ENCODE assay signal across 26 mouse cellular contexts in the genomic region with DNA sequence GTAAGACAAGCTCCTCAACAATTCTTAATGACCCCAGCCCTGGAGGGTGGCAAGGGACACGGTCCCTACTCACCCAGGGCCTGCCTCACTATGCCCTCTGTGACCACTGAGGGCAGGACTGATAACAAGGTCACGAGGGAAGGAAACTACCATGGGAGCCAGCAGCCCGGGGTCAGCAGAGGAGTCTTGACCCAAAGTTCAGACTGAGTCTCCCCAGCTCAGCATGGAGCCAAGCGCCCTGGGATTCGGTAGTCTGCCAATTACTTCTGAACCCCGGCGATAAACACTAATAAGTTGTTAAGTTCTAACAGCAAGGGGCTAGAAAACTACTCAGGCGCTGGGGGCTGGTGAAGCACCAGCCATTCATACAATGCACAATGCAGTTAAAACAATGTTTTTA. TPM values are rescaled to one million over a fixed set of nuclear protein-coding genes. Genes with fewer than 3 reads are reported as not detected.
DNase-seq lines count a peak whose midpoint lies in the region; ATAC-seq lines count a peak whose summit lies in the region.
"Had no signal": no experiment of that assay in that cellular context is flagged by ENCODE, and none has a peak within 500 bp of the region (broad histone marks: within the 10 kb centered on the region; RNA-seq: fewer than 3 reads in every experiment).

No protein-coding gene starts in this region.

- peaks cover 26% of the 10 kb centered on the region for H3K4me1 ChIP-seq in heart, embryonic 11.5 days (ENCODE audit: control insufficient read depth, insufficient read depth, low read length)
- H3K4me1 ChIP-seq in heart, embryonic 16.5 days (ENCODE audit: control insufficient read depth, insufficient read depth, low read length) = peaks cover 35% of the 10 kb centered on the region
- H3K4me1 ChIP-seq in limb, embryonic 13.5 days = peaks cover 18% of the 10 kb centered on the region
- H3K4me1 ChIP-seq in limb, embryonic 10.5 days = peaks cover 17% of the 10 kb centered on the region; the same call in 1 of the 2 replicates
- H3K4me1 ChIP-seq: midbrain, embryonic 10.5 days; midbrain, embryonic 15.5 days had no signal

- no peak for ATAC-seq in heart, embryonic 11.5 days (replicated peaks; ENCODE audit: insufficient number of reproducible peaks, low FRiP score, low TSS enrichment)
- ATAC-seq in heart, embryonic 16.5 days (replicated peaks; ENCODE audit: extremely low read depth, insufficient read depth, low FRiP score) = no peak
- ATAC-seq in limb, embryonic 13.5 days (ENCODE audit: low FRiP score, low read depth) = no peak
- ATAC-seq: CD4-positive, CD25-positive, alpha-beta regulatory T cell, adult 4 months; forebrain, embryonic 16.5 days; inflammation-experienced regulatory T-cells, adult 6 months; midbrain, embryonic 15.5 days had no signal

- H3K4me3 ChIP-seq in heart, embryonic 11.5 days (ENCODE audit: low read depth, low read length) = no peak overlapping the region
- peak overlapping the region; percentile 35 for H3K4me3 ChIP-seq in heart, embryonic 16.5 days (ENCODE audit: low read length)
- no peak overlapping the region for H3K4me3 ChIP-seq in limb, embryonic 13.5 days
- H3K4me3 ChIP-seq in limb, embryonic 10.5 days = no peak overlapping the region
- H3K4me3 ChIP-seq: erythroblast, embryonic 14.5 days; hindbrain, embryonic 10.5 days; hindbrain, embryonic 15.5 days; liver, embryonic 15.5 days; lung, embryonic 15.5 days; midbrain, embryonic 10.5 days; midbrain, embryonic 15.5 days; neural tube, embryonic 15.5 days had no signal

- H3K27ac ChIP-seq in heart, embryonic 11.5 days (ENCODE audit: low read depth, low read length) = peak overlapping the region; percentile 81; the same call in 1 of the 2 replicates
- H3K27ac ChIP-seq in heart, embryonic 16.5 days (ENCODE audit: low read length) = peak overlapping the region; percentile 98
- no peak overlapping the region for H3K27ac ChIP-seq in limb, embryonic 13.5 days
- H3K27ac ChIP-seq in limb, embryonic 10.5 days = no peak overlapping the region
- H3K27ac ChIP-seq: hindbrain, embryonic 10.5 days; hindbrain, embryonic 15.5 days; liver, embryonic 15.5 days; lung, embryonic 15.5 days; midbrain, embryonic 10.5 days; midbrain, embryonic 15.5 days; neural tube, embryonic 15.5 days had no signal

- no peak for DNase-seq in heart, adult 8-10 months (ENCODE audit: low spot score)
- DNase-seq in heart, postnatal 36 days = no peak
- DNase-seq in limb, embryonic 10.5 days (ENCODE audit: low spot score) = no peak
- no peak for DNase-seq in spleen, postnatal 36 days (ENCODE audit: low spot score in 2 of 2)
- DNase-seq: cerebellum, adult 2 months; cerebellum, postnatal 14 days; kidney, adult 18-20 months; kidney, postnatal 14 days; liver; retina, postnatal 1 day; right cerebral cortex, postnatal 14 days; thymus, postnatal 14 days had no signal

- H3K9ac ChIP-seq in heart, embryonic 11.5 days (ENCODE audit: low read depth, low read length) = peak overlapping the region; percentile 16; the same call in 1 of the 2 replicates
- peak overlapping the region; percentile 64 for H3K9ac ChIP-seq in heart, embryonic 16.5 days (ENCODE audit: low read length)
- no peak overlapping the region for H3K9ac ChIP-seq in limb, embryonic 13.5 days
- H3K9ac ChIP-seq: hindbrain, embryonic 15.5 days; liver, embryonic 15.5 days; lung, embryonic 15.5 days; midbrain, embryonic 15.5 days; neural tube, embryonic 15.5 days had no signal

- H3K9me3 ChIP-seq in heart, embryonic 11.5 days (replicated peaks; ENCODE audit: control insufficient read depth, low read length) = no peaks in the 10 kb centered on the region
- no peaks in the 10 kb centered on the region for H3K9me3 ChIP-seq in heart, embryonic 16.5 days (replicated peaks; ENCODE audit: control insufficient read depth, low read length)
- H3K9me3 ChIP-seq in limb, embryonic 13.5 days = no peaks in the 10 kb centered on the region
- H3K9me3 ChIP-seq in limb, embryonic 10.5 days (replicated peaks) = no peaks in the 10 kb centered on the region
- H3K9me3 ChIP-seq: hindbrain, embryonic 10.5 days; hindbrain, embryonic 15.5 days; liver, embryonic 15.5 days; lung, embryonic 15.5 days; midbrain, embryonic 10.5 days; midbrain, embryonic 15.5 days; neural tube, embryonic 15.5 days had no signal

- no peaks in the 10 kb centered on the region for H3K27me3 ChIP-seq in heart, embryonic 11.5 days (ENCODE audit: control insufficient read depth, insufficient read depth, low read length)
- no peaks in the 10 kb centered on the region for H3K27me3 ChIP-seq in heart, embryonic 16.5 days (ENCODE audit: control insufficient read depth, insufficient read depth, low read length)
- no peaks in the 10 kb centered on the region for H3K27me3 ChIP-seq in limb, embryonic 13.5 days
- no peaks in the 10 kb centered on the region for H3K27me3 ChIP-seq in limb, embryonic 10.5 days (ENCODE audit: low read depth, poor library complexity, severe bottlenecking)
- H3K27me3 ChIP-seq: hindbrain, embryonic 15.5 days; liver, embryonic 15.5 days; lung, embryonic 15.5 days; midbrain, embryonic 15.5 days; neural tube, embryonic 15.5 days had no signal

- H3K36me3 ChIP-seq in heart, embryonic 11.5 days (ENCODE audit: control insufficient read depth, insufficient read depth, low read length) = peaks cover 11% of the 10 kb centered on the region
- H3K36me3 ChIP-seq in heart, embryonic 16.5 days (ENCODE audit: control insufficient read depth, insufficient read depth) = peaks cover 37% of the 10 kb centered on the region
- peaks cover 60% of the 10 kb centered on the region for H3K36me3 ChIP-seq in limb, embryonic 13.5 days
- peaks cover 67% of the 10 kb centered on the region for H3K36me3 ChIP-seq in limb, embryonic 10.5 days

- WGBS in heart, embryonic 11.5 days (ENCODE audit: insufficient replicate concordance) = 67% methylated on average over 8 of the region's 8 CpGs
- WGBS in heart, embryonic 16.5 days = 53% methylated on average over 8 of the region's 8 CpGs
- WGBS in limb, embryonic 13.5 days = 44% methylated on average over 8 of the region's 8 CpGs
- WGBS in limb, embryonic 10.5 days = 73% methylated on average over 8 of the region's 8 CpGs

- no peak overlapping the region; the same call in 1 of the 2 replicates for H3K4me2 ChIP-seq in heart, embryonic 11.5 days
- H3K4me2 ChIP-seq in heart, embryonic 16.5 days (ENCODE audit: low read depth, low read length) = peak overlapping the region; percentile 55
- 0 out of 2 replicates have a peak overlapping the region, but pooled peaks have one; percentile 3 for H3K4me2 ChIP-seq in limb, embryonic 13.5 days (replicated peaks)
- H3K4me2 ChIP-seq: hindbrain, embryonic 15.5 days; liver, embryonic 15.5 days; lung, embryonic 15.5 days; midbrain, embryonic 15.5 days; neural tube, embryonic 15.5 days had no signal

- intact Hi-C loops in heart, postnatal 36 days (cut with DNase I) = no loop called here

RNA-seq across cellular contexts. Expression of a gene that starts 24.1 kb away (rescaled TPM):
- 24.4 and 24.7 TPM in 2 replicates for polyA plus RNA-seq in heart, embryonic 11.5 days (2014; fragmentation: Nextera tagmentation; extraction: Ambion mirVana)
- 100 to 1,000 TPM; 113 to 148 (median 138) TPM for total RNA-seq in heart, adult 8-10 months (2022)
- 58.0 and 64.4 TPM in 2 replicates for polyA plus RNA-seq in heart, embryonic 16.5 days (2015; fragmentation: Nextera tagmentation; extraction: Ambion mirVana)
- total RNA-seq in heart, postnatal 36 days (2021) = 100 to 1,000 TPM; 117 to 139 TPM
- polyA plus RNA-seq in limb, embryonic 13.5 days (2015; fragmentation: Nextera tagmentation; extraction: Ambion mirVana) = 16.2 and 16.9 TPM in 2 replicates
- 16.8 and 17.4 TPM in 2 replicates for polyA plus RNA-seq in limb, embryonic 10.5 days (2016; fragmentation: Nextera tagmentation; extraction: Ambion mirVana)

Comparison
In these comparisons a context has a peak if more than half of its experiments do, and no peak if none do; other contexts are left out.
1. H3K27ac ChIP-seq: peak in heart, embryonic 11.5 days (single experiment) and heart, embryonic 16.5 days (single experiment); none in limb, embryonic 13.5 days (single experiment) and limb, embryonic 10.5 days (single experiment).